Mouse (Mus musculus) olfactory bulb, adult 2 months (tissue): Measurements from ENCODE around the gene Rhog. TPM values are rescaled to one million over a fixed set of nuclear protein-coding genes. Genes with fewer than 3 reads are reported as not detected.
"Not testable (repeated sequence)": the region's sequence is repeated elsewhere in the genome, so short reads cannot be mapped to it uniquely, and the experiment has no call there.

ENCODE experiments used
- H3K27ac ChIP-seq: fragments of 200-500 bp; 2 replicates; pipeline ENCODE4 v1.5.1; 2012; ENCODE audit warnings: low read depth, low read length; ENCODE audit not compliant: insufficient read depth
- H3K4me1 ChIP-seq: fragments of 200-500 bp; 2 replicates; pipeline ENCODE4 v1.6.1; 2012; ENCODE audit warnings: low read length; ENCODE audit not compliant: control insufficient read depth, insufficient read depth
- H3K4me3 ChIP-seq: fragments of 200-500 bp; 2 replicates; pipeline ENCODE4 v1.5.1; 2012; ENCODE audit warnings: mild to moderate bottlenecking, low read depth, low read length, moderate library complexity; ENCODE audit not compliant: insufficient read depth
- CTCF ChIP-seq: fragments of 200-500 bp; IDR thresholded peaks from 2 replicates; pipeline ENCODE4 v1.5.1; 2012; ENCODE audit warnings: low read depth, mild to moderate bottlenecking, low read length, moderate library complexity; ENCODE audit not compliant: insufficient read depth
- POLR2A ChIP-seq: fragments of 200-500 bp; IDR thresholded peaks from 2 replicates; pipeline ENCODE4 v1.6.1; 2012; ENCODE audit warnings: mild to moderate bottlenecking, low read depth, low read length, moderate library complexity; ENCODE audit not compliant: insufficient read depth
- WGBS: fragments of 180-500 bp; shearing (Covaris S2); methylation state at CpG from one replicate; pipeline ENCODE4 v1.1.7; 2018; 5-methylcytosine and 5-hydroxymethylcytosine counted together
- polyA plus RNA-seq: library from polyadenylated mRNA; stranded (reverse); fragments of >200 nt; gene quantifications from 2 replicates; pipeline ENCODE4 v1.2.4, GENCODE M21; 2012; ENCODE audit warnings: low replicate concordance; ENCODE audit not compliant: missing spikeins, insufficient read depth, insufficient read length

Gene Rhog
- polyA plus RNA-seq, 1 experiment = not detected

DNA sequence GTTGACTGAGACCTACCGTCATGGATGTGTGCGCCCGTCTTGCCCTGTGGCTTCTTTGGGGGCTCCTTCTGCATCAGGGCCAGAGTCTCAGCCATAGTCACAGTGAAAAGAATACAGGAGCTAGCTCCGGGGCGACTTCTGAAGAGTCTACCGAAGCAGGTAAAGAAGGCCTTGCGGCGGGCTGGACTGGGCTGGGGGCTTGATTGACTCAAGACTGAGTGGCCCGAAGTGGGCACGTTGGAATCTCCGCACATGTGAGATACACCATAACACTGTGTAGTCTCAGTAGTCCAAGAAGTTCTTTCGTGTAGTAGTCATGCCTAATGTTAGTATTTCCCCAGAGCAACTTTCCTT is 12.5 kb upstream of the Rhog start:
- 8% methylated on average over 12 of the region's 12 CpGs for WGBS
- TF ChIP-seq CTCF (no peak), POLR2A (no peak)
- H3K27ac ChIP-seq = no peak overlapping the region

DNA sequence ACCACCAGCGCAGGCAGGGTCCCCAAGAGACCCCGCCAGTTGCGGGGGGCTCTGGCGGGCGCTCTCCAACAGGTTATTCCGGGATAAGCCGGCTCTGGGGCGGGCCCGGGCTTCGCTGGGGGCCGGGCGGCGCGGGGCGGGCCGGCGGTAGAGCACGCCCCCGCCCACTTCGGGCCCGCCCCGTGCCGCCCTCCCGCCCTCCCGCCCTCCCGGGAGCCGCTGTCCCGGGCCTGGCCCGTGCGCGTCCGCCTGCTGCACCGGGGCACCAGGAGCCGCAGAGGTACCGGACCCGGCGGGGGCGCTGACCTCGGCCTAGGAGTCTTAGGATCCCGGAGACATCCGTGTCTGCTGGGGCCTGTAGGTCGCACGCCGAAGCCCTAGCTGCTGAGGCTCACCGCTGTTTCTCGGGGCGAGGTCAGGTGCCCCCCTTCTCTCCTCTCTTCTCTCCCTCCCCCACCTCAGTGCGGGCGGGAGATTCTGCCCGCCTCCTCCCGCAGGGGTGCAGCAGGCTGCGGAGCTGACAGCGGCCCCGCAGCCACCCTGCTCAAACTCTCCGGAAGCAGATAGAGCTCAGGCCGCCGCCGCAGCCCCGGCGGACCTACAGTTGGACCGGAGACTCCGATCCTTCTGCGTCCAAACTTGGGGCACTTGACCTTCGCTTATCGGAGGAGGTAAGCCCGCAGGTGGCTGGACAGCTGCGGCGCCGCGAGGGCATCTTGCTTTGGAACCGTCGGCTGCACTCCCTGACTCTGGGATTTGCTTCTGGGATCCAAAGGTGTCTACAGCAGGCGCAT is 11.9 kb upstream of the Rhog start, which contains the start of gene Stim1:
Gene Stim1, plus strand, starts transcription at position 206 of the 794 bp plus-strand sequence.
- WGBS = under 1% methylated on average over 70 of the region's 73 CpGs
- H3K4me3 ChIP-seq = peak within 1 kb of the TSS; percentile 90
- H3K27ac ChIP-seq = peak within 1 kb of the TSS; percentile 40
- TF ChIP-seq POLR2A = no peak
- 0 out of 2 replicates have a peak, but pooled peaks have one; percentile 12 for TF ChIP-seq CTCF
- peaks cover 2% of the 10 kb centered on the region; the same call in 1 of the 2 replicates for H3K4me1 ChIP-seq

More for the DNA sequence above, 12.5 kb upstream of the Rhog start:
- H3K4me1 ChIP-seq = peaks cover 2% of the 10 kb centered on the region; the same call in 1 of the 2 replicates
- H3K4me3 ChIP-seq = peak overlapping the region; percentile 90

GRCm38 (mm10) chr7:102267113-102267579 is 11.3 kb upstream of the Rhog start:
- WGBS = under 1% methylated on average over 34 of the region's 34 CpGs
- Histone ChIP-seq H3K4me1 (no peaks in the 10 kb centered on the region; the same call in 1 of the 2 replicates), H3K4me3 (peak overlapping the region; percentile 90), H3K27ac (peak overlapping the region; percentile 14; the same call in 1 of the 2 replicates)
- TF ChIP-seq POLR2A (peak; percentile 42; the same call in 1 of the 2 replicates), CTCF (peak; percentile 55)

GRCm38 (mm10) chr7:102266401-102267042 is 10.7 kb upstream of the Rhog start:
- H3K27ac ChIP-seq = 0 out of 2 replicates have a peak overlapping the region, but pooled peaks have one; percentile 5
- H3K4me1 ChIP-seq = no peaks in the 10 kb centered on the region; the same call in 1 of the 2 replicates
- WGBS = 55% methylated on average over 14 of the region's 14 CpGs
- TF ChIP-seq POLR2A (no peak), CTCF (no peak)
- no peak overlapping the region for H3K4me3 ChIP-seq

GRCm38 (mm10) chr7:102266021-102266400 is 10.2 kb upstream of the Rhog start:
- H3K4me3 ChIP-seq, H3K4me1 ChIP-seq: not testable (repeated sequence)
- 97% methylated on average over 10 of the region's 10 CpGs for WGBS
- H3K27ac ChIP-seq = 0 out of 2 replicates have a peak overlapping the region, but pooled peaks have one; percentile 5

DNA sequence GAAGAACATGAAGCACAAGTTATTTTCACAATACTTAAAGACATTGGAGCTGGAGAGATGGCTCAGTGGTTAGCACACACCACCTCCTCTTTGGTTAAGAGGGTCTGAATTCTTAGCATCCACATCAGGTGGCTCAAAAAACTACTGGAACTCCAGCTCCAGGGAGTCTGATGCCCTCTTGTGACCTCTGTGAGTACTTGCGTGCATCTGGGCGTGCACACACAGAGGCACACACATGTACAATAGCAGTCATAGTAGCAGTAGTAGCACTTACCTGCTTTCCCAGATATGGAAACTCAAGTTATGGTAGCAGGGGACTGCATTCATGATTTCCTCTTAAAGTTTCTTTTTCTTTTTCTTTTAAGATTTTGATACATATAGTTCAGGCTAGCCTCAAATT is 7.2 kb upstream of the Rhog start:
- WGBS = 96% methylated on average over 2 of the region's 2 CpGs
- no peak overlapping the region for H3K4me3 ChIP-seq
- no peak overlapping the region for H3K27ac ChIP-seq
- TF ChIP-seq POLR2A (no peak), CTCF (no peak)
- H3K4me1 ChIP-seq = no peaks in the 10 kb centered on the region

DNA sequence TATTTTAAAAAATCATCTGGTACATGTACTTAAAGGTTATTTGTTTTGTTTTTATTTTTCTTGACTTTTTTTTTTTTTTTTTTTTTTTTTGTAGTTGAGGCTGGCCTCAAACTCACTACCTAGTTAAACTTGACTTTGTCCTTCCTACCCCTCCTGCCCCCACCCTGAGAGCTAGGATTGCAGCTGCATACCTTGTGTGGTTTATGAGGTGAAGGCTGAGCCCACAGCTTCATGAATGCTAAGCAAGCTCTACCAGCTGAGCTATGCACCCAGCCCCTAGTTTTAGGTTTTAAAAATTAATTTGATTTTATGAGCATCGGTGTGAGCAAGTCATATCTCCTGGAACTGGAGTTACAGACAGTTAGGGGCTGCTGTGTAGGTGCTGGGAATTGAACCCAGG is 4.7 kb upstream of the Rhog start:
- Histone ChIP-seq H3K27ac (no peak overlapping the region), H3K4me1 (no peaks in the 10 kb centered on the region), H3K4me3 (no peak overlapping the region)
- 89% methylated on average over 1 of the region's 1 CpGs for WGBS
- TF ChIP-seq POLR2A (no peak), CTCF (no peak)

DNA sequence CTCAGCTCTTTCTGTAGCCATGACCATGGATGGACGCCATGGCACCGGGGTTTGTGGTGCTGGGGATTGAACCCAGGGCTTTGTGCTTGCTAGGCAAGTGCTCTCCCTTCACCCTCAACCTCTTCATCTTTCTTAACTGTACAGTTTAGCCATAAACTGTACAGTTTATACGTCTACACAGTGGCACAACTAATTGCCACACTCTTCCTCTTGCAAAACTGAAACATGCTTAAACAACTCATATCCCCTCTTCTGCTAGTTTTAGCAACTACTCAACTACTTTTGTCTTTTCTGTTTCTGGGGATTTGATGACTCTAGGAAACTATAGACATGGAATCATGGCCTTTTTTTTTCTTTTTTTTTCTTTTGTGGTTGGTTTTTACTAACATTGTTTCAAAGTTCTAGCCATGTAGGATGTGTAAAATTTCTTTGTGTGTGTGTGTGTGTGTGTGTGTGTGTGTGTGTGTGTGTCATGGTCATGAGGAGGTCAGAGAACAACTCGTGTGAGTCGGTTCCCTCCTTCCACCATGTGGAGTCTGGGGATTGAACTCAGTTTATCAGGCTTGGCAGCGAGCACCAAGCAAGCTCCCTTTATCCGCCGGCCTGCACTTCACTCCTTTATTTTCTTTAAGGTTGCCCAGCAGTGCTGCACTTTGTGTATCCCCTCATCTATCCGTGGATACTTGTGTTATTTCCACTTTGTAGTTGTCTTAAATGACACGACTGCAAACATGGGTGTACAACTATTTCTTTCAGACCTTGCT is 4.0 kb upstream of the Rhog start:
- Histone ChIP-seq H3K27ac (no peak overlapping the region), H3K4me3 (no peak overlapping the region), H3K4me1 (no peaks in the 10 kb centered on the region)
- WGBS = 90% methylated on average over 10 of the region's 10 CpGs
- no peak for TF ChIP-seq POLR2A
- TF ChIP-seq CTCF = no peak

DNA sequence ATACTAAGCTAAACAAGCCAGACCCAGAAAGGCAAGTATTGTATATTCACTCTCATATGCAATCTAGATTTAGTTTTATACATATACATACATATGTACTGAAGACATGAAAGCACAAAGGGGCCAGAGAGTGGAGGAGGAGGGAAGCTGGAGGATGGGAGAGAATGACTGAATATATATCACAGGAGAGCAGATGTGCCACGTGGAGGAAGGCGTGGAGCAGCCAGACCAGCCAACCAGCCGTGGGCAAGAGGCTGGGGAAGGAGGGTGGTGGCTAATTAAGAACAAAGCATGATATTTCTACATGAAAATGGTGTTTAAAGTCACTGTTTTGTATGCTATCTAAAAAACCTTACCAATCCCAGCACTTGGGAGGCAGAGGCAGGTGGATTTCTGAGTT is 2.9 kb upstream of the Rhog start:
- Histone ChIP-seq H3K4me3 (no peak overlapping the region), H3K27ac (no peak overlapping the region), H3K4me1 (no peaks in the 10 kb centered on the region)
- WGBS = 76% methylated on average over 3 of the region's 3 CpGs
- no peak for TF ChIP-seq POLR2A
- TF ChIP-seq CTCF = no peak
